Mouse (Mus musculus) thymus, adult 2 months (tissue): ENCODE measurements around the gene Cacna1c.

ENCODE experiments used
- CTCF ChIP-seq: fragments of 200-500 bp; IDR thresholded peaks from 2 replicates; pipeline ENCODE4 v1.5.1; 2012; ENCODE audit warnings: mild to moderate bottlenecking, control low read depth, low read length, moderate library complexity, borderline replicate concordance; ENCODE audit not compliant: control insufficient read depth, poor library complexity, insufficient read depth; ENCODE audit errors: extremely low read depth
- POLR2A ChIP-seq: fragments of 200-500 bp; IDR thresholded peaks from 2 replicates; pipeline ENCODE4 v1.6.1; 2012; ENCODE audit warnings: mild to moderate bottlenecking, low read length, control low read depth, moderate library complexity; ENCODE audit not compliant: control insufficient read depth, poor library complexity, insufficient read depth; ENCODE audit errors: extremely low read depth

- TF ChIP-seq POLR2A (no peak), CTCF (no peak)
These were observed 311.3 kb downstream of the Cacna1c start for GRCm38 (mm10) chr6:118884961-118885360.
